Mouse (Mus musculus): Measurements from ENCODE around the gene Il23a. TPM values are rescaled to one million over a fixed set of nuclear protein-coding genes. Genes with fewer than 3 reads are reported as not detected.
"Not testable (repeated sequence)": the region's sequence is repeated elsewhere in the genome, so short reads cannot be mapped to it uniquely, and the experiment has no call there.

The Il23a gene
- total RNA-seq, 2 experiments from 2014 or later = not detected

DNA sequence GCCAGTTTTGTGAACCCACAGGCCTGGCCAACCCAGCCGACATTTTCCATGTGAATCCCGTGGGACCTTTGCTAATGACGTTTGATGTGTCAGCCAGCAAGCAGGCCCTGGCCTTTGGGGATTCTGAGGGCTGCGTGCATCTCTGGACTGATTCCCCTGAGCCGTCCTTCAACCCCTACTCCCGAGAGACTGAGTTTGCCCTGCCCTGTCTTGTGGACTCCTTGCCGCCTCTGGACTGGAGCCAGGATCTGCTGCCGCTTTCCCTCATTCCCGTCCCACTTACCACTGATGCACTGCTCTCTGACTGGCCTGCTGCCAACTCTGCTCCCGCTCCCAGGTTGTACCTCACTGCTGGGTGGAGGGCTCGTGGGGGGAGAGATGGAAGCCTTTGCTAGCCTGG, 11.6 kb upstream of the Il23a start:
- intact Hi-C loops (cut with DNase I) = no loop called here
- peak; percentile 65 for DNase-seq

DNA sequence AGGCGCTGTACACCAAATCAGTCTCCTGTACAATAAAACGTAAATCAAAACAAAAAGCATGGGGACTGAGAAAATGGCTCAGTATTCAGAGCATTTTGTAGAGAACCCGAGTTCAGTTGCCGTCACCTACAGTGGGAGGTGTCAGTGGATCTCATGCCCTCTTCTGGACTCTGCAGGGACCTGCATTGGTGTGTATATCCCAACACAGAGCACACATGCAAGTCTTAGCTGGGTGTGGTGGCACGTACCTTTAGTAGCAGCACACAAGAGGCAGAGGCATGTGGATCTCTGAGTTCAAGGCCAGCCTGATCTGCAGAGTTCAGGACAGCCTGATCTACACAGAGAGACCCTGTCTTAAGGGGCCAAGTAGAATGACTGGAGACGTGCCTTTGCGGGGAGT, 11.1 kb upstream of the Il23a start:
- no peak for DNase-seq
- intact Hi-C loops (cut with DNase I) = no loop called here

DNA sequence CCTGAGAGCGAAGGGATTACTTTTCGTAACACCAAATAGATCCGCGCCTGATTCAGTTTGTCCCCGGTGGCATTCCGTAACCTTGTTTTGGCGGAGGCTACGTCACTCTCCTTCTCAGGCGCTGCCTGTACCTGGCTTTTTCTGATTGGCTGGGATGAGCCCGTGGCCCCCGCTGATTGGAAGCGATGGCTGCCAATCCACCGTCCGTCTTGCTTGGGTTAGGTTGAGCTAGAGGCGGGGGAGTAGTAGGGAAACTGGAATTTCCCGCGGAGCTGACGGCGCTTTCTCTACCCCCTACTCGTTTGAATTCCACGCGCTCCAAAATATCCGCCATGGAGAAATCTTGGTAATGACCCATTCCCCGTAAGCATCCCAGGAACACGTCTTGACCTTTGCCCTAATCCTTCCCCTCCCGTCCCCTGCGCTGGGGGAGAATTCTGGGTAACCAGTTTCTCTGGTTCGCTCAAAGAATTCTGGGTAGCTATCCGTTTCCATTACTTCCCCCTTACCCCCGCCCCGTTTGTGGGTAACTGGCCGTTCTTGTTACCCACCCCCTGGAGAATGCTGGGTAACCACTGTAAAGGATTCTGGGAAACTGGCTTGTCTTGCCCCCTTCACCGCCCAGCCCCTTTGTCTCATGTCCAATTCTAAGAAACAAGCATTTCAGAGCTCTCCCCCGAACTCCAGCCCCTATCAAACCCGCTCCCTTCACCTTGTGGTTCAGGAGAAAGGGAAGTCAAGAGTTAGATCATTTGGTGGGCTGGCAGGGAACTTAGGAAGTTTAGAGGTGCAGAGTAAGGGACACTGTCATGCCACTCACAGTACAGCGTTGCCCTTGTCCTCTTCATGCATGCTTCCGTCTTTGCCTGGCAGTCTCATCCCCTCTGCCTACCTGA, 4.8 kb upstream of the Il23a start, which contains the start of gene Pan2:
Gene Pan2, plus strand, starts transcription at position 210 of the 896 bp plus-strand sequence.
- intact Hi-C loops (cut with DNase I) = no loop called here
- peak; percentile 98 for DNase-seq

DNA sequence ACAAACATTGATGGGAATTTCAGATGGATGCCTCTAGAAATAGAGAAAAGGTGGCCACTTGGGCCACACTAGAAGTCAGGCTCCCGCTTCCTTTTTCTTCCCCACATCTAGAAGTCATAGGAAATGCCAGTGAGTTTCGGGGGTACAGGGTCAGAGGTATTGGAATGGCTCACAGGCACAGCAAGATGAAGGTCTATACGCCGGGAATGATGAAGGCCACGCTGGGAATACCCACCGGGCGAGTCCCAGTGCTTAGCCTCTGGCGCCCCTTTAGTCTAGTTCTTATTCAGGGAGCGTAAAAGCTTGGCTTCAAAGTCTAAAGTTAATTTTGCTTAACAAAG, 4.2 kb upstream of the Il23a start:
- DNase-seq = no peak
- intact Hi-C loops (cut with DNase I) = no loop called here

DNA sequence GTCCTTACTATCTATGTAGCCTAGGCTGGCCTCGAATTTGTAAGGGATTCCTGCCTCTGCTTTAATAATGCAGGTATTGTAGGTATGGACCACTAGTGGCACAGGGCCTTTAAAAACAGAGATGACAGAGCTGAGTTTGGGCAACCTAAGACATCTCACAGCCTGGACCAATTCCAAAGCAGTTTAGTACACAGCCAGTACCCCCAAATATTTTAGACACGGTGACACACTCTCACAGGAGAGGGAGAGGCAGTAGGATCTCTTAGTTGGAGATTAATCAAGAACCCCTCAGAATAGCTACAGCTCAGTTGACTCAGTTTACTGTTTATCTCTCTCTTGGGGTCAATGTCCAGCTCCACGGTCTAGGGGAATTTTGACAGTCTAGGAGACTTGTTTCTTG, 3.8 kb upstream of the Il23a start:
- intact Hi-C loops (cut with DNase I) = no loop called here
- DNase-seq = no peak

DNA sequence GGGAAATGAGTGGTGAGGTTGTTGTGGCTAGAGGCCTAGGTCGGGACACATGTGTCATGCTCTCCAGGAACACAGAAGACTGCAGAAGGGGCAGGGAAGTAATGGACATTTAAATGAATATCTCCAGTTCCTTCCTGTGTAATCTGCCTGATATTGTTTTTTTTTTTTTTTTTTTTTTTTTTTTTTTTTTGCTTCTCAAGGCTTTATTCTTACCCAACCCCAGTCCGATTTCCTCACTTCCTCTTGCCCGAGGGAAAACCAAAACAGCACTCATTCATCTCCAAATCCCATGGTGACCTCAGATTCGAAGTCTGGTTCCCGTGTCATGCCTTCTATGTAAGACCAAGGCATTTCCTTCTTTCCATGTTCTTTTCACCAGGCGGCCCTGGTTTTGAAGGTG, 309 bp downstream of the Il23a start:
- intact Hi-C loops (cut with DNase I) = no loop called here
- DNase-seq = no peak

DNA sequence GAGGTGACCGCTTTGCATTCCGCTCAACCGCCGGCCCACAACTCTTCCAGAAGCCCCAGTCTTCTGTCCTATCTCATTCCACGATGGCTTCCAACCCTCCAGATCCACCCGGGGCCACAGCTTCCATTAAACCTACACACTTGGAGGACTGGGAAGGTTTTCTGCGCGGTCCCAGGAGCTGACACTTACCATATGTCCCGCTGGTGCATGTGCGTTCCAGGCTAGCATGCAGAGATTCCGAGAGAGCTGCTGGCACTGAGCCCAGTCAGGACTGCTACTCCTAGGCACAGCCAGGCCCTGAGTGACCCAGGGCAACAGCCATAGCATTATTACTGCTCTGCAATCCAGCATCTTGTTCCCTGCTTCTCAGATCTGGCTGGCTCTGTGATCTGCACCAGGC, 930 bp downstream of the Il23a start:
- intact Hi-C loops (cut with DNase I) = no loop called here
- peak; percentile 62 for DNase-seq

DNA sequence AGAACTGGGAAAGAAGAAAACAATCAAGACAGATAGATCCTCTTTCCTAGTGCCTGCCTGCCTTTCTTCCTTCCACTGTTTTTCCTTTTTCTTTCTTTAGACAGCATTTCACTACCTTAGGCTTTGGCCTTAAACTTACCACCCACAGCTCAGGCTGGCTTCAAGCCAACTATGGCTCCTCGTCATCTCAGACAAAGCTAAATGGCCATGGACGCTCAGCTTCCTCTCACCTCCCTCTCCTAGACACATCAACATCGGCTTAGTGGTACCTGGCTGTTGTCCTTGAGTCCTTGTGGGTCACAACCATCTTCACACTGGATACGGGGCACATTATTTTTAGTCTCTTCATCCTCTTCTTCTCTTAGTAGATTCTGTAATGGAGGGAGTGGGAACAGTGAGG, 1.3 kb downstream of the Il23a start:
- intact Hi-C loops (cut with DNase I) = no loop called here
- peak; percentile 51 for DNase-seq

DNA sequence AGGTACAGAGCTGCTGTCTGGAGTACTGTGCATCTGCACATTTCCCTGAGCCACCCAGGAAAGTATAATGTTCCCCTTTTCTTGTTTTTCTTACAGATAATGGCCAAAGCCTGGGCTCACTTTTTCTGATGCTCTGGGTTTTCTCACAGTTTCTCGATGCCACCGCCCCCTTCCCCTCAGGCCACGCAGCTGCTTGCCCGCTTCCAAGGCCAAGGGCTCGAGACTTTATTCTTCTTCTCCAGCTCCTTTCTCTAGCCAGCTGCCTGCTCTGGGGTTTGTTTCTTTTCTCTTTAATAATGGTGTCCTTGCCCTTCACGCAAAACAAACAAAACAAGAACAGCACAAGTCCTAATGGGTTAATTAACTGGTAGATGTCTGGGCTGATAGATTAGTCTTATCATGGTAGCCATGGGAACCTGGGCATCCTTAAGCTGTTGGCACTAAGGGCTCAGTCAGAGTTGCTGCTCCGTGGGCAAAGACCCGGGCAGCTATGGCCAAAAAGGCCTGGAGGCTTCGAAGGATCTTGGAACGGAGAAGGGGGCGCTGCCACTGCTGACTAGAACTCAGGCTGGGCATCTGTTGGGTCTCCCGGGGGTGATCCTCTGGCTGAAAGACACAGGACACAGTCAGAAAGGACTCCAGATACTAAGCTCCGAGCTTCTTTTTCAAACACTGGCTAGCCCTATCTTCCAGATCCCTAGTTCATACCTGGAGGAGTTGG, 2.0 kb downstream of the Il23a start:
- intact Hi-C loops (cut with DNase I) = no loop called here

DNA sequence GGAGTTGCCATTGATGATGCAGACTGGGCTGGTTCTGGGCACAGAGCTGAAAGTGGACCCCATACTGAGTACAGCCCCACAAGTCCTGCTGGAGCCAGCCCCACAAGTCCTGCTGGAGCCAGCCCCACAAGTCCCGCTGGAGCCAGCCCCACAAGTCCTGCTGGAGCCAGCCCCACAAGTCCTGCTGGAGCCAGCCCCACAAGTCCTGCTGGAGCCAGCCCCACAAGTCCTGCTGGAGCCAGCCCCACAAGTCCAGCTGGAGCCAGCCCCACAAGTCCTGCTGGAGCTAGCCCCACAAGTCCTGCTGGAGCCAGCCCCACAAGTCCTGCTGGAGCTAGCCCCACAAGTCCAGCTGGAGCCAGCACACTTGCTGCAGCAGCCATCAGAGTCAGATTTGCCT, 8.0 kb downstream of the Il23a start:
- peak; percentile 65 for DNase-seq
- intact Hi-C loops (cut with DNase I) = not testable (repeated sequence)

More for the DNA sequence above, 2.0 kb downstream of the Il23a start:
- DNase-seq = peak; percentile 44

DNA sequence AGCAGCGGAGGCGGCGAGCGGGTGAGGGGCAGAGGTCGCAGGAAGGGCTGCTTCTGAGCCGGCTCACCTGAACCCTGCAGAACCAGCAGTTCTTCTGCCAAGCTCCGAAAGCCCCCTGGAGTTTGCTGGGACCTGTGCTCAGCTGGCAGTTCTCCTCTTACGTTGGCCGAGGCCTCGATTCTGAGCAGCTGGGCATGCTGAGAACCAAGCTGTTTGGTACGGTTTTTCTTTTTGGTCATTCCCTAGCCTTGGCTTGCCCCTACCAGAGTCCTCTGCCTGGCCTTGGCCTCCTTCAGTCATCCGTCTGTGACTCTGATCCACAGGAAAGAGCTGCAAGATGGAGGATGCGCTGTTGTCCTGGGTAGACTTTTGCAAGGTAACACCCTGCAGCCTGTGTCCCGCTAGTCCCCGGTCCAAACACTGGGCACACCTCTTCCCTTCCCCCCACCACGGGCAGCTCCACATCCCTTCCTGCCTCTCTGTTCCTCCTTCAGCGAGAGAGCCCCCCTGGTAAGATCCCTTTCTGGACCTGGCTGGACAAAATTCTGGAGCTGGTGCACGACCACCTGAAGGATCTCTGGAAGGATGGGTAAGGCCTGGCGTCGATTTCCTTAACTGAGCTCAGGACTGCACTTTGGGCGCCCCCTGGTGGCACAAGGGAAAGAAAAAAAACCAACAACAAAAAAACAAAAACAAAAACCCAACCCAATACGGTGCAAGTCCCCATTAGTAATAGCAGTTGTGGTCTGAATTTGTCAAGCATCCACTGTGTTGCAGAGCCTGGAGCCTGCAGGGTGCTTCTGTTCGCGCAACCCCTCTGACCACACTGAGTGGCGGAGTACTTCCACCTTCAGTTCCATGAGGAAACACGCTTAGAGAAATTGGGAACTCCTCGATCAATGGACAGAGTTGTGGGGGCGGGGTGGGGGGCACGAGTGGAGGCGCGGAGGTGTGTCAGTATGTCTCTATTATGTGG, 14.7 kb downstream of the Il23a start:
- intact Hi-C loops (cut with DNase I) = loop anchor here (10.0 kb wide), 1 partner anchor 69 kb away; the partner anchor contains the start of gene Spryd4
- DNase-seq = peak; percentile 85

DNA sequence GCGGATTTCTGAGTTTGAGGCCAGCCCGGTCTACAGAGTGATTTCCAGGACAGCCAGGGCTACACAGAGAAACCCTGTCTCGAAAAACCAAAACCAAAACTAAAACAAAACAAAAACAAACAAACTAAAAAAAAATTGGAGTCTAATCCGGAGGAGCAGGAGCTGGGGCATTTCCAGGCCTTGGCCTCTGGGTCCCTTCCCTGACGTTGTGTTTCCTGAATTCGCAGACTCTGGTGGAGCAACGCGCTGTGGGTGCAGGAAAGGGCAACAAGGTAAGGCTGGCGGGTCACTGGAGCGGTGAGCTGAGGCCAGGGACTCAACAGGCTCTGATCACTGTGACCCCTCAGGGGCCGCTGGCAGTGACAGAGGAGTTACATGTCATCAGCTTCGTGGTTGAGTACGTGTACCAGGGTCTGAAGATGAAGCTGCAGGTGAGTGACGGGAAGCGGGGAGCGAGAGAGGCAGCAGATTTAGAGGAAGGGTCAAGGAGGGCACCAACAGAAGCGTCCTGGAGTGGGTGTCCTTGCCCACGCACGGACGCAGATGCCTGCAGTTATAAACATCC, 15.6 kb downstream of the Il23a start:
- intact Hi-C loops (cut with DNase I) = loop anchor here (10.0 kb wide), 1 partner anchor 68 kb away; the partner anchor contains the start of gene Spryd4
- no peak for DNase-seq

DNA sequence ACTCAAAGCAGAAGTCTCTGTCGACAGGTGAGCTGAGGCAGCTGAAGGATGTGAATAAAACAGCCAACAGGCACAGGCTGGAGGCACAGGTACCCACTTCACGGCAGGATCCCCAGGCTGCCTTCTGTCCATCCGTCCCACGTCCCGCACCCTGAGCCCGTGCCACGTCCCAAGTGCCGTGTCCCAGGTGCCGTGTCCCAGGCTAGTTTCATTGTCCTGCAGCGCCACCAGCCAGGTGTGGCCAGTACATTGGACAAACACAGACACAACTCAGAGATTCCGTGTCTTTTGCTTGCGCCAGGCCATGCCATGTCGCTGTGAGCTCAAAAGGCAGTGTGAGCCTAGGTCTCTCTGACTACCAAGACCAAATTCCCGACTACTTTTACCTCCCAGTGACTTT, 16.9 kb downstream of the Il23a start:
- intact Hi-C loops (cut with DNase I) = loop anchor here (10.0 kb wide), 1 partner anchor 67 kb away; the partner anchor contains the start of gene Spryd4
- no peak for DNase-seq

DNA sequence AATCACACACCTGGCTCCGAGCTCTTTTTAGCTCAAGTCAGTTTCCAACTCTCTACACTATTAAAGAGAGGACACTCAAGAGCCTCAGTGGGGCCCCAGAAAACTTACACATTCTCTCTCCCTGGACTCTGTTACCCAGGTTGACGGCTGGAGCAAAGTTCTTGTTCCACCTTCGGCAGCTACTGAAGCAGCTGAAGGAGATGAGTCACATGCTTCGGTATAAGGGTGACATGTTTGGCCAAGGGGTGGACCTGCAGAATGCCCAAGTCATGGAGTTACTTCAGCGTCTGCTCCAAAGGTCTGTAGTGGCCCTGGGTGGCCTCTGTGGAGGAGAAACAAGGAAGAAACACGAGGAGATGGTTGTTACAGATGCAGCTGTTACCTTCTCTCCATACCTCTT, 17.6 kb downstream of the Il23a start:
- intact Hi-C loops (cut with DNase I) = loop anchor here (10.0 kb wide), 1 partner anchor 66 kb away; the partner anchor contains the start of gene Spryd4
- DNase-seq = no peak

DNA sequence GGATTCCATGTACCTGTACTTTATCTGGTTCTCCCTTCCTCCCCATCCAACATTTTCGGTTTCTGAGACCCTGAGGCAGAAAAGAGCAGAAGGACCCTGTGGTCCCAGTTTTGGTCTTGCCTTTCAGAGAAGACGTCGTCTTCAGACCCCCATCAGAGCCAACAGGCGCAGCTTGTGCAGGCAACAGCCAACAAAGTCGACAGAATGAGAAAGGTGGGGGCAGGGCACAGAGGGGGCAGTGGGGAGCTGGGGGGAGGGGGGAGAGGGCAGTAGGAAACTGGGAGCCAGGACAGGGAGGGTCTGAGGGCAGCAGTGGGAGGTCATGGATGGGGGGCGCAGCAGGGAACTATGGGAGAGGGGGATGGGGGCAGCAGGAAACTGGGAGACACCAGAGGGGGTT, 20.4 kb downstream of the Il23a start:
- no peak for DNase-seq
- intact Hi-C loops (cut with DNase I) = no loop called here

DNA sequence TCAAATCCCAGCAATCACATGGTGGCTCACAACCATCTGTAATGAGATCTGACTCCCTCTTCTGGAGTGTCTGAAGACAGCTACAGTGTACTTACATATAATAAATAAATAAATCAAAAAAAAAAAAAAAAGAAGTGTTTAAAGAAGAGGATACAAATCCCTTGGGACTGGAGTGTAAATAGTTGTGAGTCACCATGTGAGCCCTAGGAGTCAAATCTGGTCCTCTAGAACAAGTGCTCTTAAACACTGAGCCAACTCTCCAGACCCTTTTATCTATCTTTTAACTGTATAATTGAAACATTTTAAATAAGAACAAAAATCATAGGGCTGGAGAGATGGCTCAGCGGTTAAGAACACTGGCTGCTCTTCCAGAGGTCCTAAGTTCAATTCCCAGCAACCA, 23.2 kb downstream of the Il23a start:
- DNase-seq; intact Hi-C loops (cut with DNase I): not testable (repeated sequence)

DNA sequence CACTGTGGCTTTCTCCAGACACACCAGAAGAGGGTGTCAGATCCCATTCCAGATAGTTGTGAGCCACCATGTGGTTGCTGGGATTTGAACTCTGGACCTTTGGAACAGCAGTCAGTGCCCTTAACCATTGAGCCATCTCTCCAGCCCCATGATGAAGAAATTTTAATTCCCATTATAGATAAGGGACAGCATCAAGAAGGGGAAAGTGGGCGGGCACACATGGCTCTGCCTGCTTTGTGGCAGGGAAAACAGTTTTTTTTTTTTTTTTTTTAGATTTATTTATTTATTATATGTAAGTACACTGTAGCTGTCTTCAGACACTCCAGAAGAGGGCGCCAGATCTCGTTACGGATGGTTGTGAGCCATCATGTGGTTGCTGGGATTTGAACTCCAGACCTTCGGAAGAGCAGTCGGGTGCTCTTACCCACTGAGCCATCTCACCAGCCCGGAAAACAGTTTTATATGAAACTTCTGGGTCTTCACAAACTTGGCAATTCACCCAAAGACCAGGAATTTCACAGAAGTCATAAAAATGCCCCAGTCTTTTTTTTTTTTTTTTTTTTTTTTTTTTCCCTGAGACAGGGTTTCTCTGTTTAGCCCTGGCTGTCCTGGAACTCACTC, 25.6 kb downstream of the Il23a start:
- DNase-seq; intact Hi-C loops (cut with DNase I): not testable (repeated sequence)

DNA sequence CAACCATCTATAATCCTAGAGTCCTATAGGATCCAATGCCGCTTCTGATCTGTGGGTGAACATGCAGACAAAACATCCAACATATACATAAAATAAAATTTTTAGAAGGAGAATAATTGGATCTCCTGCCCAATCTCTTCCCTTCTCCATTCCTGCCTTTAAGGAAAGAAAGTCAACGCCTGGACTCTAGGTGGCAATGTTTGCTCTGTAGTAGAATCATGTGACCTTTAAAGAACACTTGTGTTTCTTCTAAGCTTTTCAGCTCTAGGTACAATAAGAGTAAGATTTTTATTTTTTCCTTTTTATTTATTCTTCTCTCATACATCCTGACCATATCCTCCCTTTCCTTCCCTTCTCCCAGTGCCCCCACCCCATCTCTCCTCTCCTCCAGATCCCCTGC, 26.7 kb downstream of the Il23a start:
- intact Hi-C loops (cut with DNase I) = no loop called here
- no peak for DNase-seq

DNA sequence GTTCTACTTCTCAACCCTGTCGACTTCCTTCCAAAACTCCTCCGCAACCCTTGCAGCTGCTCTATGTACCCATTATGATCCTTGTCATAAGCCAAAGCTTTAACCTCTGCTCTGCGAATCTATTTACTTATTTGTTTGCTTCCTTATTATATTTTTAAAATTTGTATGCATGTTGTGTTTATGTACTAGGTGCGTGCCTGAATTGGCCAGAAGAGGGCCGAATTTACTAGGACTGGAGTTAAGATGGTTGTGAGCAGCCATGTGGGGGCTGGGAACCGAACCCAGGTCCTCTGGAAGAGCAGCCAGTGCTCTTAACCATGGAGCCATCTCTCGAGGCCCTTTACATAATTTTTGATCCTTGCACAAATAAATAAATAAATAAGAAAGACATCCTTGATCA, 27.7 kb downstream of the Il23a start:
- no peak for DNase-seq
- intact Hi-C loops (cut with DNase I) = no loop called here
